Mouse (Mus musculus) thymus, postnatal 14 days (tissue): ENCODE results near the gene Gm6460.
"Not testable (repeated sequence)": the region's sequence is repeated elsewhere in the genome, so short reads cannot be mapped to it uniquely, and the experiment has no call there.

Experiments used
- DNase-seq: peaks from one replicate; pipeline ENCODE4 v3.0.0; 2021

Gm6460 gene

DNA sequence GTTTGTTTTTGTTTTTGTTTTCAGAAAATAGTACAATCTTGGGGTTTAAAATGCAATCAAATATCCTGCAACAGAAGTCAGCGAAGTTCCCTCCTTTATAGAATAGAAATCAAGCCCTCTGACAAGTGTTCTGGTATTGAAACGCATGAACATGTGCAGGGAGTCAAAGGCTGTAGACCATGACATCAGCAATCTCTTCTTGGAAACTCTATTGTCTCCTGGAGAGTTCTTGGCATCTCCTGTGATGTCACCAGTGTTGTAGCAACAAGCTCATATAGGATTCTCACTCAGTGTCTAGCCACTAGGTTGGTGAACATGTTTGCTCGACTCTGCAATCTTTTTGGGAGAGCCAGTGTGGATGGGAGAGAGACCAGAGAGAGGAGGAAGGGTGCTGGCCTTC is at the start of gene Gm6460:
Gm6460 (plus strand) TSS at position 301 of the 400 bp plus-strand sequence.
- DNase-seq = not testable (repeated sequence)
